Mouse (Mus musculus) inflammation-experienced regulatory T-cells, adult 6 months (primary cell): ENCODE measurements at regions not wholly inside any gene's neighbourhood (a gene's known extent, or its start where the extent isn't known, plus 50 kb on each side); places are given as distances from the start of the nearest gene placed in this dataset.
A peak's percentile ranks its signal among the peaks of the same experiment; 100 is the strongest.

Experiments used
- ATAC-seq: one replicate; pipeline ENCODE4 v1.8.0; 2017

- ATAC-seq: peak; percentile 85
Measured at GRCm38 (mm10) chr1:95762244-95762643, 94.9 kb upstream of the St8sia4 start.

DNA sequence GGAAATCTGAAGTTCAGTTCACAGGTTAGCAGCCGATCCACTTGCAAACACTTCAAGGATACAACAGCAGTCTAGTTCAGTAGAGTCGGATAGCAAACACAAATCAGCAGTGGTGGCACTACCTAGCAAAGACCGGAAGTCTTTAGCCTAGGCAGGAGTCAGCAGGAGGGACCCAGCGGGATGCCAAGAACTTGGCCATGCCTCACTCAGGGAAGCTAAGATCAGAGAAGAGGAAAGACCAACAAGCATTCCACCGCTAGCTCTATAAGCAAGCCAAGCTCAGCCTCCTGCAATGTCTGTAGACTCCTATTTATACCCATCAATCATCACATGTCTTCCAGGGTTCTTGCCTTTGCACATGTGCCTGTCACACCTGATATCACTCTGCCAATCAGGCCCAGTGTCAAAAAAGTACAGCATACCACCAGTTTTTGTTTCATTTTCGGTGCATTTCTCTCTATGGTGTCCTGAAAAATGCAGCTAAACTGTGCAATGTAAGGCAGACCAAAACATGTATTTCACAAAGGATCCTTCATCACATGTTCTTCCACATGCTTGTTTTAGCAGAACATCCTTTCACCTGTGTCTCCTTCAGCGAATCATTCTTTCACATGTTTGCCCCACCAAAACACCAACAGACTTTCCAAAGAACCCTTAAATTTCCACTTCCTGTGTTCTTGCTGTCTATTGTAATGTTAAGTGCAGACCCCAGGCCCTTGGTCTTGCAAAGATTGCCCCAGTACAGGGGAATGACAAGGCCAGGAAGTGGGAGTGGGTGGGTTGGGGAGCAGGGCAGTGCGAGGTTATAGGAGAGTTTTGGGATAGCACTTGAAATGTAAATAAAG is 86.9 kb upstream of the St8sia4 start:
- ATAC-seq: peak; percentile 93

DNA sequence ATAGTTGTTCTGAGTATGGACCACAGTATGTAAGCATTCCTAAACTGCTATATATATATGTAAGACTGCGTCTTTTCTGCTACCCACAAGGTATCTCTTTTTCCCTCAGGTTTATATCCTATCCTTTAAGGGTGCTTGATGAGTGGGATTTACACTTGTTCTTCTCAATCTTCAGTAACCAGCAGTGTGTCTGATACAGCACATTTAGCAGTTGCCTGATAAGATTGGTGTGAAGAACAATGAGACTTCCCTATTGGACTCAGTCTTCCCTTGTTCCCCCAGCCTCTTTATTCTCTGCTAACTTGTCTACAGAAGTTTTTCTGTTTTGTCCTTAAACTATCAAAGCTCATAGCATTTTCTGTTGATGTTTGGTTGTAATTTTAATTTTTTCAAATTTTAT is 86.1 kb upstream of the St8sia4 start:
- ATAC-seq: no peak

- ATAC-seq: no peak
Measured at GRCm38 (mm10) chr1:95748940-95749339, 81.6 kb upstream of the St8sia4 start.

DNA sequence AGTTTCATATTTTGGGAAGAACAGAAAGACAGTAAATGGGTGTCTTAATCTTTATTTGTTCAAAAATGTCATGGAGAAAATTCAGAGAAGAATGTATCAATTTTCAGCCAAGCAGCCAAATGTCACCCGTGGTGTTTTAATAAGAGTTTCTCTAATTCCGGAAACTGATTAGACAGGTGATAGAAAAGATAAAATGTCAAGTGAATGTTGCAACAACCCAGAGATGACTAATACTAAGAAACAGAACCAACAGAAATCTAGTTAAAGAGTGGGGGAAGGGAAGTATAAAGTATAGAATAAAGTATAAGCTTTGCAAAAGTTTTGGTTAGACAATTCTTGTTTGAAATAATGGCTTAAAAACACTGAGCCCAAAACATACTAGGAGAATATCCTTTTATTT is 79.9 kb upstream of the St8sia4 start:
- ATAC-seq: peak; percentile 83

DNA sequence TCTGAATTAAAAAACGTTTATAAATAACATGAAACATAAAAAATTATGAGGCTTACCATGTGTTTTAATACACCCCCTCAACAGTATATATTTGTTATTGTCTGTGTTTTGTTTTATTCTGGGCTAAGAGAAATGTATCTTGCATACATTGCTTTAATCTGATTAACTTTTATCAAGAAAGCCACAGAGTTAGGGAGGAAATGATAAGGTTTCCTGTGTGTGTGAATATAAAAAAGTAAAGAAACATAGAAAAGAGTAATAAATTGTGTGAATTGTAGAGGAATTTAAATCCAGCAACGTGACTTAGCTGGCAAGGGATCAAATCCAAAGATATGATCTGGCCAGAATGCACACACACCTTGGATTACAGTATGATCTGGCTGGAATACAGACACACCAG is 77.1 kb upstream of the St8sia4 start:
- ATAC-seq: peak; percentile 41

DNA sequence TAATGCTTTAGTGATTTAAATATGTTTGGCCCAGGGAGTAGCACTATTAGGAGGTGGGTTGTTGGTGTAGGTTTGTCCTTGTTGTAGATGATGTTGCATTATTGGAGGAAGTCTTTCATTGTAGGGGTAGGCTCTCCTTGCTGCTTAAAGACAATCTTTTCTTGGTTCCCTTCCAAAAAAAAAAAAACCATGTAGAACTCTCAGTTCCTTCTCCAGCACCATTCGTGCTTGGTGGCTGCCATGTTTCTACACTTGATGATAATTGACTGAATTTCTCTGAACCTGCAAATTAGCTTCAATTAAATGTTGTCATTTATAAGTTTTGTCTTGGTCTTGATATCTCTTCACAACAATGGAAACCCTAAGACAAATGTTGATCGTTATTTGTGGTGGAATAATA is 76.0 kb upstream of the St8sia4 start:
- no peak for ATAC-seq

GRCm38 (mm10) chr1:95719449-95719848 is 52.1 kb upstream of the St8sia4 start:
- no peak for ATAC-seq

GRCm38 (mm10) chr1:95718794-95719193 is 51.4 kb upstream of the St8sia4 start:
- no peak for ATAC-seq
